Mouse (Mus musculus) layer of hippocampus, postnatal 36 days (tissue): ENCODE results near the gene Tgm6. TPM values are rescaled to one million over a fixed set of nuclear protein-coding genes. Genes with fewer than 3 reads are reported as not detected.

Experiments
- DNase-seq, 2 experiments: peaks; one replicate each; pipeline ENCODE4 v3.0.0; 2022
- total RNA-seq, 2 experiments: library from RNA; stranded (reverse); gene quantifications; 2 replicates each; pipeline ENCODE4 v1.2.3; 2021

The Tgm6 gene
- total RNA-seq, 2 experiments from 2014 or later, result 0.15 to 0.32 TPM

- DNase-seq, result peak; percentile 90
Measured at GRCm38 (mm10) chr2:130178706-130179506, 66.7 kb downstream of the Tgm6 start, which contains the start of gene Snrpb. TSS of gene Snrpb (minus strand) at chr2:130179403.

- DNase-seq, result no peak
Measured at GRCm38 (mm10) chr2:130179507-130180019, 67.3 kb downstream of the Tgm6 start.

- DNase-seq, result no peak
Measured at GRCm38 (mm10) chr2:130188391-130188790, 76.2 kb downstream of the Tgm6 start.

- no peak for DNase-seq
Measured at GRCm38 (mm10) chr2:130194894-130195293, 82.7 kb downstream of the Tgm6 start, which contains the start of gene Tmc2. TSS of gene Tmc2 (plus strand) at chr2:130195194.

DNA sequence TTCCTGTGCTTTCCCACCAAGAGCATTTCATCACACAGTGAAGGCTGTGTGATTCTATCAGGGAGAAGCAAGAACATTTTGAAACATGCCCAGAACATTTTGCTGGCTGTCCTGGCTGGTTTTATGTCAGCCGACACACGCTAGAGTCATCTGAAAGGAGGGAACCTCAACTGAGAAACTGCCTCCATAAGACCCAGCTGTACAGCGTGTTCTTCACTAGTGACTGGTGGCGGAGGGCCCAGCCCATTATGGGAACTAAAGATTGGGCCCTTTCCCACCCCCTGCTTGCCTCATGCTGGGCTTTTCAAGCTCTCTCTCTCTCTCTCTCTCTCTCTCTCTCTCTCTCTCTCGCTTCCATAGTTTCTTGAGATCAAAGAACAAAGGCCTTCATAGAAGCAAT is 88.7 kb downstream of the Tgm6 start:
- no peak for DNase-seq

Other genes starting within 250 kb of the Tgm6 start
- under 1 TPM; 0.15 to 0.33 TPM for gene Tgm3, start 100.1 kb upstream of the Tgm6 start, total RNA-seq
- gene Snrpb, start 67.0 kb downstream of the Tgm6 start, total RNA-seq, result 100 to 1,000 TPM; 118 to 119 TPM
- gene Tmc2, start 82.8 kb downstream of the Tgm6 start, total RNA-seq, result not detected
- gene Nop56, start 162.0 kb downstream of the Tgm6 start, total RNA-seq, result 100 to 1,000 TPM; 143 to 144 TPM
- 100 to 1,000 TPM; 329 to 336 TPM for gene Idh3b, start 172.1 kb downstream of the Tgm6 start, total RNA-seq
- 10 to 100 TPM; 11.4 to 11.7 TPM for gene Ebf4, start 182.8 kb downstream of the Tgm6 start, total RNA-seq